Mouse (Mus musculus): ENCODE measurements around the gene Crybb1. TPM values are rescaled to one million over a fixed set of nuclear protein-coding genes. Genes with fewer than 3 reads are reported as not detected.
A peak's percentile ranks its signal among the peaks of the same experiment; 100 is the strongest.

Crybb1 gene
- total RNA-seq (2021), result 1 to 10 TPM; 2.4 to 4.1 TPM
- long read RNA-seq, experiment 1, partial matches to known transcripts, result 0 of 2 reads
- long read RNA-seq, experiment 1, other reads (novel, unspliced or antisense), result 0 of 2 reads
- long read RNA-seq, experiment 2, partial matches to known transcripts, result 3 of 6 reads
- long read RNA-seq, experiment 2, other reads (novel, unspliced or antisense), result 0 of 6 reads

DNA sequence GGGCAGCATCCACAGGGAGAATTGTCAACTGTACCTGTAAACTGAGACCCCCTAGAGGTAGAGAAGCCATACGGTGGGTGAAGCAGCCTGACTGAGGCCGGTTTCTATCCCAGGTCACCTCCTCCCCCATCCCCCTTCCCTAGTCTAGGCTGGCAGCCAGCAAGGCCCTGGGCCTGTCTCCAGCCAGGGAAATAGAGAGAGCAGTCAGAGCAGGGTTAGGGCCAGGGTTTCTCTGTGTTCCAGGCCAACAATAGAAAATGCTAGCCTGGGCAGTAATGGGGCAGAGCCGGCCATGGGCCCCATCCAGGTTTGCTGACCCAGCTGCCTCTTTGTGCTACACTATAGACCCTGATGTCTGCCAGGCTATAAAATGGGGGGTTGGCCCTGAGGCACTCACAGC is at the start of gene Crybb1:
Crybb1 (plus strand) TSS at position 390 of the 400 bp plus-strand sequence.
- intact Hi-C loops (cut with DNase I), result loop anchor here (10.0 kb wide), 1 partner anchor 829 kb away; the partner anchor contains the start of gene Crybb3
- DNase-seq, result peak; percentile 59 to 70

- DNase-seq, result no peak
- intact Hi-C loops (cut with DNase I), result no loop called here
Observed at GRCm38 (mm10) chr5:112206543-112207255, 48.9 kb upstream of the Crybb1 start.

GRCm38 (mm10) chr5:112208321-112208720 is 47.3 kb upstream of the Crybb1 start:
- no peak for DNase-seq
- intact Hi-C loops (cut with DNase I), result no loop called here

- intact Hi-C loops (cut with DNase I), result no loop called here
- DNase-seq, result peak in 1 of 2 experiments; percentile 48
Observed at GRCm38 (mm10) chr5:112210104-112210503, 45.5 kb upstream of the Crybb1 start.

- intact Hi-C loops (cut with DNase I), result no loop called here
Observed at GRCm38 (mm10) chr5:112211911-112212310, 43.7 kb upstream of the Crybb1 start.

GRCm38 (mm10) chr5:112212711-112213264 is 42.8 kb upstream of the Crybb1 start:
- DNase-seq, result no peak
- intact Hi-C loops (cut with DNase I), result no loop called here

More at GRCm38 (mm10) chr5:112211911-112212310, 43.7 kb upstream of the Crybb1 start:
- DNase-seq, result no peak

GRCm38 (mm10) chr5:112213331-112214240 is 42.0 kb upstream of the Crybb1 start:
- no peak for DNase-seq

GRCm38 (mm10) chr5:112214419-112214818 is 41.2 kb upstream of the Crybb1 start:
- DNase-seq, result no peak
- intact Hi-C loops (cut with DNase I), result no loop called here

More at GRCm38 (mm10) chr5:112213331-112214240, 42.0 kb upstream of the Crybb1 start:
- intact Hi-C loops (cut with DNase I), result no loop called here

GRCm38 (mm10) chr5:112215291-112215751 is 40.3 kb upstream of the Crybb1 start:
- intact Hi-C loops (cut with DNase I), result no loop called here
- DNase-seq, result no peak

DNA sequence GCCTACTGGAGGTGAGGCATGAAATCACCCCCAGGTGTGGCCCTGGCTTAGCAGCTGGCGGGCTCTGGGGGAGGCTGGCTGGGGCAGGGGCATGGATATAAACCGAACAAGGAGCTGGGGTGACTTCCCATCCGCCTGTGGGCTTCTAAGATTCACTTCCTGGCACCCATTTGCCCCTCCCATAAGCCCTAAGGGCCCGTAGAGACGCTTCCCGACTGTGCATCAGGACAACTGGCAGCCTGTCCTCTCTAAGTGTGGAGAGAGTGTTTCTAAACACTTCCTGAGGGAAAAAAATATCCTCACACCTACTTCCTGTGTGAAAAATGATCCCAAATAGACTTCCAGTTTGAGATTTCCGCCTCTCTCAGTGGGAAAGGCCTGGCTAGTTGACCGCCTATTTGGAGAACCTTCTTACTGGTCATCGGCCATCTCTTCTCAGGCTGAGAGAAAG is 39.8 kb upstream of the Crybb1 start:
- DNase-seq, result no peak
- intact Hi-C loops (cut with DNase I), result no loop called here

DNA sequence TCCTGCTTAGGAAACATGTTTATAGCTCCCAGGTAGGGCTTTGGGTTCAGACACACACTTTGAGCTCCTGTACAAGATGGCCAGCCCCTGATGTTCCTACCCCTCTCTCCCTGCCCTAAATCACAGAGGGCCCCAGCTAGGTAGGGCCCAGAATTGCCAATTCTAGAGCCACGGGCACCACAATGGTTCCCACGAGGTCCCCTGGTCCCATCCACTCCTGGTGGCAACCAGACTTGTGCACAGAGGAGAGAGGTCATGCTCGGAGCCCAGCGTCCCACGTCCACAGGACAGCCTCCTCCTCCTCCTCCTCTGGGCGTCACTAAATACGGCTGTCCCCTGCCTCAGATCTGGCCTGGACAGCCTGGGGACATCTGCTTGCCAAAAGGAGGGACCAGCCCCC is 39.3 kb upstream of the Crybb1 start:
- no peak for DNase-seq
- intact Hi-C loops (cut with DNase I), result no loop called here

- no peak for DNase-seq
- intact Hi-C loops (cut with DNase I), result no loop called here
Observed at GRCm38 (mm10) chr5:112217031-112217430, 38.6 kb upstream of the Crybb1 start.

- intact Hi-C loops (cut with DNase I), result no loop called here
- DNase-seq, result no peak
Observed at GRCm38 (mm10) chr5:112218679-112219078, 36.9 kb upstream of the Crybb1 start.

GRCm38 (mm10) chr5:112219398-112219797 is 36.2 kb upstream of the Crybb1 start:
- intact Hi-C loops (cut with DNase I), result no loop called here
- no peak for DNase-seq

DNA sequence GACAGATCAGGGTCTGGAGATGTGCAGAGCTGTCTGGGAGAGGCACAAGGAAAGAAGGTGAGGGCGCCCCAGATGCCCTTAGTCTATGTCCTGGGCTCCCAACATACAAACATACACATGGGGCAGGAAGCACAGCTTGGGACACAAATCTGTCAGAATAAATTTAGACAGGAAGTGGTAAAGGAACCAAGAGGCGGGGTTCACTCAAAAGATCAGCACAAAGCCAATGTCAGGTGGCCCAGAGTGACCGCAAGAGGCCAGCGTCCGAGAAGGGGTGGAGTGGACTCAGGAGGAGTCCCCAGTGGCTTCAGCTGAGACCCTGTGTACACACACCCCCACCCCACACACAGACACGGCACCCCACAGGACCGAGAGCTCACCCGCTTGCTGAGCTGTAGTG is 35.4 kb upstream of the Crybb1 start:
- DNase-seq, result no peak
- intact Hi-C loops (cut with DNase I), result no loop called here

- intact Hi-C loops (cut with DNase I), result no loop called here
- DNase-seq, result no peak
Observed at GRCm38 (mm10) chr5:112225591-112225990, 30.0 kb upstream of the Crybb1 start.

- intact Hi-C loops (cut with DNase I), result no loop called here
Observed at GRCm38 (mm10) chr5:112227354-112227753, 28.3 kb upstream of the Crybb1 start.

GRCm38 (mm10) chr5:112227898-112228239 is 27.7 kb upstream of the Crybb1 start:
- intact Hi-C loops (cut with DNase I), result no loop called here
- DNase-seq, result no peak

More at GRCm38 (mm10) chr5:112227354-112227753, 28.3 kb upstream of the Crybb1 start:
- peak in 1 of 2 experiments; percentile 30 for DNase-seq

GRCm38 (mm10) chr5:112228240-112229076 is 27.2 kb upstream of the Crybb1 start:
- DNase-seq, result no peak
- intact Hi-C loops (cut with DNase I), result no loop called here

- intact Hi-C loops (cut with DNase I), result no loop called here
Observed at GRCm38 (mm10) chr5:112235806-112236205, 19.8 kb upstream of the Crybb1 start.

More at GRCm38 (mm10) chr5:112235806-112236205, 19.8 kb upstream of the Crybb1 start:
- DNase-seq, result no peak

All from gastrocnemius, postnatal 36 days (tissue).